In the genomic region with DNA sequence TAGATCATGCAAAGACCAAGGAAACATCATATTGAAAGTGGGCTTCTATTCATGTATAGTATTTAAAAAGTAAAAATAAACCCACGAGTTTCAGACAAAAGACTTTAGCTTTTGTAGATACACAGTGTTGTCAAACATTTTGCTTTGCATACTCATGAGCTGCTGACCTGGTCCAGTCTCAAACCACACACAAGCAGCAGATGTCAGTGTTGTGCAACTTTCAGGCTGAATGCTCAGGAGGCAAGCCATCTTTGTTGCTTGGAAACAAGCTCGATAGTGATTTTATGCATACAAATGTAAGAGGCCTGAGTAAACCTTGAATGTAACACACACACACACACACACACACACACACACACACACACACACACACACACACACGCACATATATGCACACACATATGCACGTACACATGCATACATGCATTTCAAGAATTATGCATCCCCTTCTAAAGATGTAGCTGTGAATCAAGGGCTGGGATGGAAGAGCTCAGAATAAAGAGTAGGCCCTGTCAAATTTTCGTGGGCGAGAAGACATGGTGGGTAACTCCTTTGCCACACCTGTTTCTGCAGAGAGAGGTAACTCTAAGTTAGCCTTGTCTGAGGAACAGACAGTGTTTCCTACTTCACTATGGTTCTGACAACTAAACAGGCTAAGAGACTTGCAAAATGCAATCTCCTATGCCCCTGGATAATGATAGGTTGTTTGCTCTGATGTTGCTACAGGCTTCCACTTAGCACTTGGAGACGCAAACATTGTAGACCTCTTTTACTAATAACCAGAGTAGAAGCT, we compare ENCODE assay signal across 9 mouse cellular contexts.
A peak's percentile ranks its signal among the peaks of the same experiment; 100 is the strongest.
DNase-seq lines count a peak whose midpoint lies in the region; ATAC-seq lines count a peak whose summit lies in the region.
"Had no signal": no experiment of that assay in that cellular context is flagged by ENCODE, and none has a peak within 500 bp of the region (broad histone marks: within the 10 kb centered on the region; RNA-seq: fewer than 3 reads in every experiment).

No protein-coding gene starts in this region.

- DNase-seq in layer of hippocampus, adult 11-12 months (ENCODE audit: low spot score): peak; percentile 79
- DNase-seq in layer of hippocampus, adult 9-10 months (ENCODE audit: low spot score): no peak
- peak; percentile 29 to 63 for DNase-seq in cerebellum, postnatal 25 days
- peak; percentile 61 to 85 for DNase-seq in frontal cortex, postnatal 36 days (ENCODE audit: low spot score in 2 of 2)
- peak; percentile 77 to 82 for DNase-seq in layer of hippocampus, postnatal 10 days (ENCODE audit: low spot score in 2 of 2)
- no peak for DNase-seq in gastrocnemius, adult 8-10 months (ENCODE audit: low spot score in 2 of 2)

- no peak overlapping the region for H3K4me2 ChIP-seq in midbrain, embryonic 16.5 days (ENCODE audit: low read length)
- H3K4me2 ChIP-seq: limb, embryonic 12.5 days had no signal

- no peaks in the 10 kb centered on the region for H3K9me3 ChIP-seq in midbrain, embryonic 16.5 days (replicated peaks; ENCODE audit: control insufficient read depth, low read length, poor library complexity, severe bottlenecking)
- H3K9me3 ChIP-seq: limb, embryonic 12.5 days had no signal

- peak; percentile 93 for ATAC-seq in midbrain, embryonic 16.5 days
- no peak for ATAC-seq in megakaryocyte-erythroid progenitor cell, adult 5-6 weeks (replicated peaks; ENCODE audit: low FRiP score, low TSS enrichment, poor library complexity, severe bottlenecking)

- peak overlapping the region; percentile 50 for H3K27ac ChIP-seq in midbrain, embryonic 16.5 days (ENCODE audit: low read length)
- H3K27ac ChIP-seq: limb, embryonic 12.5 days had no signal

- H3K36me3 ChIP-seq in midbrain, embryonic 16.5 days (ENCODE audit: control insufficient read depth, insufficient read depth, low read length): no peaks in the 10 kb centered on the region
- H3K36me3 ChIP-seq: limb, embryonic 12.5 days had no signal

- H3K27me3 ChIP-seq in midbrain, embryonic 16.5 days (ENCODE audit: control insufficient read depth, insufficient read depth, low read depth, low read length): no peaks in the 10 kb centered on the region; the same call in 1 of the 2 replicates

- H3K4me1 ChIP-seq in midbrain, embryonic 16.5 days (ENCODE audit: control insufficient read depth, insufficient read depth, low read length): peaks cover 9% of the 10 kb centered on the region
- H3K4me1 ChIP-seq: limb, embryonic 12.5 days had no signal

- H3K9ac ChIP-seq in midbrain, embryonic 16.5 days (ENCODE audit: low read depth, low read length): no peak overlapping the region
- H3K9ac ChIP-seq: limb, embryonic 12.5 days had no signal

- 37% methylated on average over 7 of the region's 7 CpGs for WGBS in midbrain, embryonic 16.5 days

- H3K4me3 ChIP-seq in midbrain, embryonic 16.5 days (ENCODE audit: low read depth, low read length): no peak overlapping the region
- H3K4me3 ChIP-seq: limb, embryonic 12.5 days had no signal

Comparison
In these comparisons a context has a peak if more than half of its experiments do, and no peak if none do; other contexts are left out.
1. DNase-seq: peak in layer of hippocampus, adult 11-12 months (single experiment), cerebellum, postnatal 25 days (2 of 2), frontal cortex, postnatal 36 days (2 of 2) and layer of hippocampus, postnatal 10 days (2 of 2); none in layer of hippocampus, adult 9-10 months (single experiment) and gastrocnemius, adult 8-10 months (0 of 2).